Mouse (Mus musculus): ENCODE measurements around the gene Kcnk3.

Kcnk3 gene

GRCm38 (mm10) chr5:30670091-30670490 lies 82.1 kb downstream of the Kcnk3 start:
- DNase-seq (ENCODE audit: low spot score): no peak

DNA sequence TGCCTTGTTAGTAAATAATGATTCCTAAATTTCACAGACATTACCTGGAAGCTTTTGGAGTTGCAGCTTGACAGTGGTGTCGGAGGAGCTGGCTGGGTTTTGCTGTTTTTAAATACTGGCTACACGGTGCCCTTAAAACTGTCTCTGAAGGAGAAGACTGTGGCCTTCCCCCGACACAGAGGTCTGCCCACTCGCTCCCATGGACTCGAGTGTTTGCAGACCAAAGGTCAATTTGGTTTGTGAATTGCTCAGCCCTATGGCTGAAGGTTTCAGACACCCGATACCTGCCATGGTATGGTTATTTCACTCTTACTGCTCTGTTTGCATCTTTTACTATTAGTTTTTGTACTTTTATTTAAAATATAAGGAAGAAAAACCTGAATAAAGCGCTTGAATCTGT lies 86.0 kb downstream of the Kcnk3 start:
- DNase-seq (ENCODE audit: low spot score): no peak
